Mouse (Mus musculus) heart, adult 2 months (tissue): ENCODE measurements at regions not wholly inside any gene's neighbourhood (a gene's known extent, or its start where the extent isn't known, plus 50 kb on each side); places are given as distances from the start of the nearest gene placed in this dataset.

ENCODE experiments used
- DNase-seq, 2 experiments: peaks; one replicate each; pipeline ENCODE4 v3.0.0; 2021
- H3K27ac ChIP-seq: fragments of 200-600 bp; 2 replicates; pipeline ENCODE4 v1.8.1; 2022
- H3K27me3 ChIP-seq: fragments of 200-500 bp; 2 replicates; pipeline ENCODE4 v1.6.1; 2012; ENCODE audit warnings: mild to moderate bottlenecking, low read length, inconsistent platforms, mixed read lengths; ENCODE audit not compliant: control insufficient read depth, insufficient read depth
- H3K36me3 ChIP-seq: fragments of 200-500 bp; 2 replicates; pipeline ENCODE4 v1.6.1; 2012; ENCODE audit warnings: low read length, inconsistent platforms; ENCODE audit not compliant: control insufficient read depth, insufficient read depth
- H3K4me1 ChIP-seq: fragments of 200-500 bp; 2 replicates; pipeline ENCODE4 v1.6.1; 2011; ENCODE audit warnings: low read length; ENCODE audit not compliant: control insufficient read depth, insufficient read depth
- H3K4me3 ChIP-seq: fragments of 200-600 bp; 2 replicates; pipeline ENCODE4 v1.8.1; 2022
- H3K79me2 ChIP-seq: fragments of 200-500 bp; replicated peaks from 2 replicates; pipeline ENCODE4 v1.6.1; 2012; ENCODE audit warnings: mild to moderate bottlenecking, inconsistent platforms, low read length, moderate library complexity, mixed read lengths; ENCODE audit not compliant: control insufficient read depth, insufficient read depth
- H3K9ac ChIP-seq: fragments of 200-500 bp; 2 replicates; pipeline ENCODE4 v1.6.1; 2012; ENCODE audit warnings: low read depth, mild to moderate bottlenecking, control low read depth, inconsistent platforms, low read length, mixed read lengths
- CTCF ChIP-seq: fragments of 200-600 bp; IDR thresholded peaks from 2 replicates; pipeline ENCODE4 v1.8.1; 2022; ENCODE audit warnings: antibody characterized with exemption, mild to moderate bottlenecking, moderate library complexity
- EP300 ChIP-seq: fragments of 200-500 bp; IDR thresholded peaks from 2 replicates; pipeline ENCODE4 v1.6.1; 2011; ENCODE audit warnings: low read depth, low read length, control low read depth; ENCODE audit not compliant: insufficient read depth
- POLR2A ChIP-seq: fragments of 200-500 bp; IDR thresholded peaks from 2 replicates; pipeline ENCODE4 v1.6.1; 2011; ENCODE audit warnings: mild to moderate bottlenecking, low read depth, low read length, control low read depth; ENCODE audit not compliant: insufficient read depth
- WGBS: fragments of 180-500 bp; shearing (Covaris S2); methylation state at CpG from one replicate; pipeline ENCODE4 v1.1.7; 2018; 5-methylcytosine and 5-hydroxymethylcytosine counted together
- intact Hi-C: fragments of 180-260 bp; cut with DNase I; formaldehyde crosslinking; loops from one replicate; pipeline ENCODE4 v1.15.1; 2025

GRCm38 (mm10) chr8:24374503-24374902, 351.1 kb downstream of the Adam3 start:
- H3K9ac ChIP-seq = no peak overlapping the region
- no peaks in the 10 kb centered on the region for H3K36me3 ChIP-seq
- no peaks in the 10 kb centered on the region for H3K79me2 ChIP-seq
- no peaks in the 10 kb centered on the region for H3K27me3 ChIP-seq
- intact Hi-C loops = no loop called here
- no peaks in the 10 kb centered on the region for H3K4me1 ChIP-seq
- 88% methylated on average over 1 of the region's 1 CpGs for WGBS
- peak; percentile 62 for TF ChIP-seq CTCF
- TF ChIP-seq EP300 = no peak
- no peak for DNase-seq
- H3K4me3 ChIP-seq = no peak overlapping the region
- no peak overlapping the region for H3K27ac ChIP-seq

GRCm38 (mm10) chr8:24372068-24372467, 353.6 kb downstream of the Adam3 start:
- Histone ChIP-seq H3K4me3 (no peak overlapping the region), H3K27me3 (no peaks in the 10 kb centered on the region), H3K9ac (no peak overlapping the region), H3K4me1 (no peaks in the 10 kb centered on the region), H3K79me2 (no peaks in the 10 kb centered on the region), H3K27ac (no peak overlapping the region), H3K36me3 (no peaks in the 10 kb centered on the region)
- no peak for DNase-seq
- intact Hi-C loops = no loop called here
- no peak for TF ChIP-seq CTCF
- no peak for TF ChIP-seq EP300
- 73% methylated on average over 4 of the region's 4 CpGs for WGBS

- H3K36me3 ChIP-seq = no peaks in the 10 kb centered on the region
- intact Hi-C loops = no loop called here
Measured at GRCm38 (mm10) chr8:24366000-24366399, 359.7 kb downstream of the Adam3 start.

GRCm38 (mm10) chr8:24364685-24365084, 361.0 kb downstream of the Adam3 start:
- H3K27ac ChIP-seq = no peak overlapping the region
- no peaks in the 10 kb centered on the region for H3K27me3 ChIP-seq
- DNase-seq = peak in 1 of 2 experiments; percentile 36
- no peak for TF ChIP-seq EP300
- no peak for TF ChIP-seq POLR2A
- TF ChIP-seq CTCF = no peak
- H3K4me1 ChIP-seq = peaks cover 7% of the 10 kb centered on the region
- no peaks in the 10 kb centered on the region for H3K36me3 ChIP-seq
- no peaks in the 10 kb centered on the region for H3K79me2 ChIP-seq
- intact Hi-C loops = no loop called here
- WGBS = 45% methylated on average over 4 of the region's 4 CpGs
- no peak overlapping the region for H3K9ac ChIP-seq
- no peak overlapping the region for H3K4me3 ChIP-seq

More at GRCm38 (mm10) chr8:24366000-24366399, 359.7 kb downstream of the Adam3 start:
- Histone ChIP-seq H3K27me3 (no peaks in the 10 kb centered on the region), H3K9ac (no peak overlapping the region), H3K4me3 (no peak overlapping the region), H3K4me1 (peaks cover 7% of the 10 kb centered on the region), H3K79me2 (no peaks in the 10 kb centered on the region), H3K27ac (no peak overlapping the region; the same call in 1 of the 2 replicates)
- DNase-seq = peak in 1 of 2 experiments; percentile 17
- no peak for TF ChIP-seq POLR2A
- no peak for TF ChIP-seq EP300
- no peak for TF ChIP-seq CTCF

- Histone ChIP-seq H3K27me3 (no peaks in the 10 kb centered on the region), H3K4me3 (no peak overlapping the region), H3K9ac (no peak overlapping the region), H3K4me1 (no peaks in the 10 kb centered on the region; the same call in 1 of the 2 replicates), H3K27ac (no peak overlapping the region), H3K79me2 (no peaks in the 10 kb centered on the region), H3K36me3 (no peaks in the 10 kb centered on the region)
- no peak for TF ChIP-seq EP300
- TF ChIP-seq POLR2A = no peak
- no peak for TF ChIP-seq CTCF
- intact Hi-C loops = no loop called here
- DNase-seq = no peak
Measured at GRCm38 (mm10) chr8:24359022-24359600, 366.5 kb downstream of the Adam3 start.

GRCm38 (mm10) chr8:24355146-24355545, 370.5 kb downstream of the Adam3 start:
- whole genome bisulfite sequencing = 93% methylated on average over 4 of the region's 4 CpGs
- DNase-seq = no peak
- Histone ChIP-seq H3K36me3 (no peaks in the 10 kb centered on the region), H3K27ac (no peak overlapping the region), H3K27me3 (no peaks in the 10 kb centered on the region), H3K79me2 (no peaks in the 10 kb centered on the region), H3K9ac (no peak overlapping the region), H3K4me1 (peaks cover 3% of the 10 kb centered on the region), H3K4me3 (no peak overlapping the region)
- TF ChIP-seq POLR2A (no peak), EP300 (no peak), CTCF (no peak)
- intact Hi-C loops = no loop called here
